Mouse (Mus musculus) embryonic fibroblast, embryonic 13.5 days (primary cell): ENCODE results near the gene Galm. TPM values are rescaled to one million over a fixed set of nuclear protein-coding genes. Genes with fewer than 3 reads are reported as not detected.
A peak's percentile ranks its signal among the peaks of the same experiment; 100 is the strongest.
"Not testable (repeated sequence)": the region's sequence is repeated elsewhere in the genome, so short reads cannot be mapped to it uniquely, and the experiment has no call there.

Source experiments
- H3K27ac ChIP-seq: 2 replicates; pipeline ENCODE4 v1.5.1; 2012; ENCODE audit warnings: low read length, control low read depth, inconsistent platforms; ENCODE audit not compliant: insufficient read depth
- H3K4me1 ChIP-seq: 2 replicates; pipeline ENCODE4 v1.6.1; 2011; ENCODE audit warnings: low read length; ENCODE audit not compliant: control insufficient read depth, insufficient read depth
- H3K4me3 ChIP-seq: 2 replicates; pipeline ENCODE4 v1.5.1; 2011; ENCODE audit warnings: mild to moderate bottlenecking, control low read depth, low read length; ENCODE audit not compliant: insufficient read depth
- CTCF ChIP-seq: IDR thresholded peaks from 2 replicates; pipeline ENCODE4 v1.5.1; 2011; ENCODE audit warnings: mild to moderate bottlenecking, control low read depth, low read length, moderate library complexity, borderline replicate concordance; ENCODE audit not compliant: insufficient read depth
- POLR2A ChIP-seq: IDR thresholded peaks from 2 replicates; pipeline ENCODE4 v1.6.1; 2011; ENCODE audit warnings: low read depth, mild to moderate bottlenecking, control low read depth, low read length, moderate library complexity
- polyA plus RNA-seq: library from polyadenylated mRNA; stranded (reverse); fragments of >200 nt; gene quantifications from 2 replicates; pipeline ENCODE4 v1.2.4, GENCODE M21; 2011; ENCODE audit warnings: low read depth; ENCODE audit not compliant: missing spikeins, insufficient read length

Gene Galm
- polyA plus RNA-seq, 1 experiment = 10.0 TPM

- H3K4me1 ChIP-seq = no peaks in the 10 kb centered on the region; the same call in 1 of the 2 replicates
- TF ChIP-seq CTCF = no peak
- TF ChIP-seq POLR2A = no peak
- H3K4me3 ChIP-seq = no peak overlapping the region
- no peak overlapping the region for H3K27ac ChIP-seq
These were observed 42.5 kb downstream of the Galm start for GRCm38 (mm10) chr17:80169792-80170191.

- TF ChIP-seq CTCF (no peak), POLR2A (no peak)
- H3K4me1 ChIP-seq = no peaks in the 10 kb centered on the region; the same call in 1 of the 2 replicates
- H3K4me3 ChIP-seq = no peak overlapping the region
- no peak overlapping the region for H3K27ac ChIP-seq
These were observed 43.7 kb downstream of the Galm start for GRCm38 (mm10) chr17:80170951-80171350.

- H3K4me3 ChIP-seq = no peak overlapping the region
- H3K4me1 ChIP-seq = no peaks in the 10 kb centered on the region; the same call in 1 of the 2 replicates
- no peak overlapping the region for H3K27ac ChIP-seq
- no peak for TF ChIP-seq CTCF
- no peak for TF ChIP-seq POLR2A
These were observed 44.7 kb downstream of the Galm start for GRCm38 (mm10) chr17:80171948-80172347.

DNA sequence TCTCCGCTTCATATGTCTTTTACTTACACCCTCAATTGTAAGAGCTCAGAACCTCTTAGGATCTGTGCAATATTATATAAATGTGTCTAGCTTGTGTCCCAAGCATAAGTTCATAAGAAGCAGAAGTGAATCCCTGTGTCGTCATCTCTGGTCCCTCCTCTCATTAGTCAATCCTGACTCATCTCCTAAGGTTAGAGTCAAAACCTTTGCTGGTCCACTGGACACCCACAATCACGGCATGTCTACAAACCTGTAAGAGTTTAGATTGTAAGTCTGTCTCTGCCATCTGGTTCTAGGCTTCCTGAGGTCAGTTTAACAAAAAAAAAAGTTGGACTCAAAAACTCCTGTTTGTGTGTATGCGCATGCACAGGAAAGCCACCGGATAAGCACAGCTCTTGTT is 45.5 kb downstream of the Galm start:
- no peak overlapping the region for H3K27ac ChIP-seq
- no peak for TF ChIP-seq POLR2A

GRCm38 (mm10) chr17:80173708-80174107 is 46.4 kb downstream of the Galm start:
- TF ChIP-seq POLR2A (no peak), CTCF (no peak)
- Histone ChIP-seq H3K4me3 (no peak overlapping the region), H3K27ac (no peak overlapping the region), H3K4me1 (no peaks in the 10 kb centered on the region; the same call in 1 of the 2 replicates)

More for the DNA sequence above, 45.5 kb downstream of the Galm start:
- Histone ChIP-seq H3K4me3 (no peak overlapping the region), H3K4me1 (no peaks in the 10 kb centered on the region; the same call in 1 of the 2 replicates)

DNA sequence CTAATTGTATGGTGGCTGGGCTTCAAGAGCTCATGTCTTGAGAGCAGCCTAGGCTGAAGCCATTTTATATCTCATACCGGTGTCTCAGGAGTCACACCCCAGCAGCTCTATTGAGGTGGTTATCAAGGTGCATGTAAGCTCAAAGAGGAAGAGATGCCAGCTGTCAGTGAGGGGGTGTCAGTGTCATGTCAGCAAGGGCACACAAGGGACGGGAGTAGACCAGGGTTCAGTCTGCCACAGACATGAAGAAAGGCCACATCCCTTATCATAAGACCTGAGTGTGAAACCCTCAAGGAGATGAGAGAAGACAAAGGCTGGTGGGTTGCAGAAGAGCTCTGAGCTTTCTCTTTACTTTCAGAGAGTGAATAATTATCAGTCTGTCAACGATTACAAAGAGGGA is 46.9 kb downstream of the Galm start:
- H3K4me3 ChIP-seq = no peak overlapping the region
- no peaks in the 10 kb centered on the region for H3K4me1 ChIP-seq
- TF ChIP-seq CTCF (no peak), POLR2A (no peak)
- H3K27ac ChIP-seq = no peak overlapping the region

- no peaks in the 10 kb centered on the region for H3K4me1 ChIP-seq
- H3K4me3 ChIP-seq = no peak overlapping the region
- TF ChIP-seq POLR2A (no peak), CTCF (no peak)
- H3K27ac ChIP-seq = no peak overlapping the region
These were observed 47.6 kb downstream of the Galm start for GRCm38 (mm10) chr17:80174699-80175385.

DNA sequence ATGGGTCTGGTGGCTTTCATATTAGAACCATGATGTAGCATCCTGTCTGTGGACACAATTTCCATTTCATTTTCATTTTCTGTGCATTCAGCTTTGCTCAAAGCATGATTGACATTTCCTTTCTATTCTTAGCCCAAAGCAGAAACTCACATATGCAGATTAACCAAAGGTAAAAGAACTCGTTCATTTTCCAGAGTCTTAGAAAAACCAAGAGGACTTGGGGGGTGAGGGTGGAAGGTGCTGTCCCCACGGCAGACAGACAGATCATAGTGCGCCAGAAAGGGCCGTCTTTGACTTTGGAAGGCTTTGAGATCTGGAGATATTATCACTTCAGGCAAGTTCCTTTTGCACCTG is 48.1 kb downstream of the Galm start:
- H3K4me3 ChIP-seq = no peak overlapping the region
- H3K27ac ChIP-seq = no peak overlapping the region
- TF ChIP-seq POLR2A (no peak), CTCF (no peak)
- H3K4me1 ChIP-seq = no peaks in the 10 kb centered on the region

GRCm38 (mm10) chr17:80175966-80176365 is 48.7 kb downstream of the Galm start:
- no peak overlapping the region for H3K4me3 ChIP-seq
- H3K4me1 ChIP-seq = no peaks in the 10 kb centered on the region
- H3K27ac ChIP-seq = no peak overlapping the region
- no peak for TF ChIP-seq CTCF
- no peak for TF ChIP-seq POLR2A

- H3K4me1 ChIP-seq, H3K4me3 ChIP-seq, H3K27ac ChIP-seq: not testable (repeated sequence)
These were observed 51.6 kb downstream of the Galm start for GRCm38 (mm10) chr17:80178846-80179245.

DNA sequence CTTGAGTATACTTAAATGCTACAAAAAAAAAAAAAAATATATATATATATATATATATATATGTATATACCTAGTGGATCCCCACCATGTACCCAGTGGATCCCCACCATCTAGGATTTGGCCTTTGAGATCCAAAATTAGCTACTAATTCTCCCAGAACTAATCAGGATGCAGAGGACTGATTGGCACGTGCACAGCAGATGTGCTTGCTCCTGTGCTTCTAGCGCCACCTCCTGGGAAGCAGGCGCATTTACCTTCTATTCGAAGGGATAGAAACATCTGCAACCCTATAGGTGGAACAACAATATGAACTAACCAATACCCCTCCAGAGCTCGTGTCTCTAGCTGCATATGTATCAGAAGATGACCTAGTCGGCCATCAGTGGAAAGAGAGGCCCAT is 52.7 kb downstream of the Galm start:
- peak; percentile 99 for TF ChIP-seq CTCF
- TF ChIP-seq POLR2A = no peak
- Histone ChIP-seq H3K4me3 (no peak overlapping the region), H3K27ac (no peak overlapping the region), H3K4me1 (no peaks in the 10 kb centered on the region)
